Mouse (Mus musculus): ENCODE measurements at regions not wholly inside any gene's neighbourhood (a gene's known extent, or its start where the extent isn't known, plus 50 kb on each side); places are given as distances from the start of the nearest gene placed in this dataset.

- no peak for ATAC-seq (replicated peaks; ENCODE audit: insufficient number of reproducible peaks, low FRiP score, low TSS enrichment, low read depth)
- no peak for DNase-seq (ENCODE audit: low spot score)
- Histone ChIP-seq H3K9ac (replicated peaks; ENCODE audit: low read length) (no peak overlapping the region), H3K36me3 (replicated peaks; ENCODE audit: control insufficient read depth, insufficient read depth, low read depth, low read length) (no peaks in the 10 kb centered on the region), H3K4me1 (ENCODE audit: control insufficient read depth, insufficient read depth, low read length) (peaks cover 2% of the 10 kb centered on the region; the same call in 1 of the 2 replicates), H3K27ac (replicated peaks; ENCODE audit: low read depth, low read length) (no peak overlapping the region), H3K27me3 (ENCODE audit: control insufficient read depth, insufficient read depth, low read length) (no peaks in the 10 kb centered on the region), H3K4me3 (ENCODE audit: low read depth, low read length) (no peak overlapping the region), H3K4me2 (ENCODE audit: low read depth, low read length) (no peak overlapping the region), H3K9me3 (replicated peaks; ENCODE audit: control insufficient read depth, low read length) (no peaks in the 10 kb centered on the region)
- 70% methylated on average over 7 of the region's 7 CpGs for WGBS
Observed at GRCm38 (mm10) chr5:148691486-148691885, 138.9 kb upstream of the Ubl3 start.

DNA sequence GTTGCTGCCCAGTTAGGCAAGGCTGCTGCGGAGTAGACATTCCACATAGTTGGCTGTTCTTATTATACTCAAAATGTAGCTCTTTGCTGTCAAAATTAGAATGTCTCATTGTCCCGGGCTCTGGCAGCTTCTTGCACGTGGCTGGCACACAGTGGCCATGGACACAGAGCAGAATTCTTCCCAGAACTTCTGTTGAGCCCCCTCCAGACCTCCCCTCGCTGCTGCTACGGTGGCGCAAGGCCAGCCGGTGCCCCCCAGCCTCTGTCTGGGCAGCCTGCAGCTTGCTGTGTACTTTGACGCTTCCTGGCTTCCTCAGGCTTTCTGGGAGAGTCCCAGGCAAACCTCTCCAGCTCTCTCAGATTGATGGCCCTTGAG is 138.2 kb upstream of the Ubl3 start:
- ATAC-seq (replicated peaks; ENCODE audit: insufficient number of reproducible peaks, low FRiP score, low TSS enrichment, low read depth) (no peak), DNase-seq (ENCODE audit: low spot score) (no peak)
- H3K9me3 ChIP-seq (replicated peaks; ENCODE audit: control insufficient read depth, low read length): no peaks in the 10 kb centered on the region
- no peak overlapping the region for H3K4me3 ChIP-seq (ENCODE audit: low read depth, low read length)
- H3K27me3 ChIP-seq (ENCODE audit: control insufficient read depth, insufficient read depth, low read length): no peaks in the 10 kb centered on the region
- H3K27ac ChIP-seq (replicated peaks; ENCODE audit: low read depth, low read length): no peak overlapping the region
- no peak overlapping the region for H3K9ac ChIP-seq (replicated peaks; ENCODE audit: low read length)
- H3K4me1 ChIP-seq (ENCODE audit: control insufficient read depth, insufficient read depth, low read length): peaks cover 2% of the 10 kb centered on the region; the same call in 1 of the 2 replicates
- no peak overlapping the region for H3K4me2 ChIP-seq (ENCODE audit: low read depth, low read length)
- WGBS: 64% methylated on average over 8 of the region's 8 CpGs
- H3K36me3 ChIP-seq (replicated peaks; ENCODE audit: control insufficient read depth, insufficient read depth, low read depth, low read length): no peaks in the 10 kb centered on the region

DNA sequence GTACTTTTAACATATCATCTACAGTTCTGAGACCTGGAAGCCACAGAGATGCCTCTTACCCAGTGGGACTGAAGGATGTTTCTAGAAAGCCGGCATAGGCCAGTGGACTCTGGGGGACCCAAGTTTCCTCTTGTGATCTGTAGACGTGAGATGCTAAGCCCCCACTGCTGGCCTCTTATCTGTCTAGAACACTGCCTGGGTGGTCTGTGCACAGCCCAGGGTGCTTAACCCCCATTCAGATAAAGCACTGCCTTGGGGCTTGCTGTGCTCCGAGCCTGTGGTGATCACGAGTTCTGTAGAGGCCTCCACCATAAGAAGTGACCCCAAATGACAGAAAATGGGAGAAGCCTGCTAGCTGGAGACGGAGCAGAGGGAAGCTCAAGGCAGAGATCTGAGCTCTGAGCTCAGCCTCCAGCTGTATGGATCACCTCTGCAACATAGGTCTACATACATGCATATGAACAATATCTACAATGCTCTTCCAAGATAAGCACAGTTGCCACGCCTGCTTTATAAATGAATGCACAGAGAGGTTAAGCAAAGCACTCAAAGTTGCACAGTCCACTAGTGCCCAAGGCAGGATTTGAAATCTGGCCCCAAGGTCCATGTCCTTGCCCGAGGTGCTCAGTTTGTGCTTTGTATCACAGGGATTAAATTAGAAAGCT is 137.7 kb upstream of the Ubl3 start:
- H3K27ac ChIP-seq (replicated peaks; ENCODE audit: low read depth, low read length): no peak overlapping the region
- H3K27me3 ChIP-seq (ENCODE audit: control insufficient read depth, insufficient read depth, low read length): no peaks in the 10 kb centered on the region
- H3K4me2 ChIP-seq (ENCODE audit: low read depth, low read length): no peak overlapping the region
- ATAC-seq (replicated peaks; ENCODE audit: insufficient number of reproducible peaks, low FRiP score, low TSS enrichment, low read depth) (no peak), DNase-seq (ENCODE audit: low spot score) (no peak)
- H3K36me3 ChIP-seq (replicated peaks; ENCODE audit: control insufficient read depth, insufficient read depth, low read depth, low read length): no peaks in the 10 kb centered on the region
- no peaks in the 10 kb centered on the region for H3K9me3 ChIP-seq (replicated peaks; ENCODE audit: control insufficient read depth, low read length)
- H3K4me1 ChIP-seq (ENCODE audit: control insufficient read depth, insufficient read depth, low read length): peaks cover 2% of the 10 kb centered on the region; the same call in 1 of the 2 replicates
- WGBS: 65% methylated on average over 7 of the region's 7 CpGs
- H3K4me3 ChIP-seq (ENCODE audit: low read depth, low read length): no peak overlapping the region
- no peak overlapping the region for H3K9ac ChIP-seq (replicated peaks; ENCODE audit: low read length)

DNA sequence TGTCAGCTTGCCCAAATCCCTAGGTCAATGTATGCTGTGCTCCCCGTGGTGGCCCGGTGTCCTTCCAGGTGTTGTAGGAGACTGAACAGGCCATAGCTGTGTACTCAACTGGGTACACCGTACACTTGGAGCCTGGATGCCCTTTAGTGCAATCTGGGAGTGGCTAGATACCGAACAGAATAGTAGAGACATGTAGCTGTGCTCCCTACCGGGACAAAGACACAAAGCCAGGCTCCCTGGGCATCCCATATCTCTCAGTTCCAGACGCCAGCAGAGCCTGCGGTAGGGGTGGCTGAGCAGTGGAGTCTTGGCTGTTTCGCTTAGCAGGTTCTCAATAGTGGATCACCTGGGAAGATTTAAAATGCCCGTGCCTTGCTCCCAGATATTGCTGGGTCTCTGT is 136.7 kb upstream of the Ubl3 start:
- Histone ChIP-seq H3K36me3 (replicated peaks; ENCODE audit: control insufficient read depth, insufficient read depth, low read depth, low read length) (no peaks in the 10 kb centered on the region), H3K4me2 (ENCODE audit: low read depth, low read length) (no peak overlapping the region), H3K9me3 (replicated peaks; ENCODE audit: control insufficient read depth, low read length) (no peaks in the 10 kb centered on the region), H3K4me3 (ENCODE audit: low read depth, low read length) (no peak overlapping the region), H3K9ac (replicated peaks; ENCODE audit: low read length) (no peak overlapping the region), H3K27me3 (ENCODE audit: control insufficient read depth, insufficient read depth, low read length) (no peaks in the 10 kb centered on the region), H3K4me1 (ENCODE audit: control insufficient read depth, insufficient read depth, low read length) (no peaks in the 10 kb centered on the region), H3K27ac (replicated peaks; ENCODE audit: low read depth, low read length) (no peak overlapping the region)
- DNase-seq (ENCODE audit: low spot score) (no peak), ATAC-seq (replicated peaks; ENCODE audit: insufficient number of reproducible peaks, low FRiP score, low TSS enrichment, low read depth) (no peak)
- 85% methylated on average over 9 of the region's 9 CpGs for WGBS

GRCm38 (mm10) chr5:148688501-148688900 is 135.9 kb upstream of the Ubl3 start:
- no peak overlapping the region for H3K4me2 ChIP-seq (ENCODE audit: low read depth, low read length)
- no peak for ATAC-seq (replicated peaks; ENCODE audit: insufficient number of reproducible peaks, low FRiP score, low TSS enrichment, low read depth)
- DNase-seq (ENCODE audit: low spot score): no peak
- 81% methylated on average over 8 of the region's 8 CpGs for WGBS
- no peaks in the 10 kb centered on the region for H3K36me3 ChIP-seq (replicated peaks; ENCODE audit: control insufficient read depth, insufficient read depth, low read depth, low read length)
- H3K27me3 ChIP-seq (ENCODE audit: control insufficient read depth, insufficient read depth, low read length): no peaks in the 10 kb centered on the region
- H3K4me1 ChIP-seq (ENCODE audit: control insufficient read depth, insufficient read depth, low read length): no peaks in the 10 kb centered on the region
- H3K27ac ChIP-seq (replicated peaks; ENCODE audit: low read depth, low read length): no peak overlapping the region
- no peak overlapping the region for H3K4me3 ChIP-seq (ENCODE audit: low read depth, low read length)
- no peaks in the 10 kb centered on the region for H3K9me3 ChIP-seq (replicated peaks; ENCODE audit: control insufficient read depth, low read length)
- no peak overlapping the region for H3K9ac ChIP-seq (replicated peaks; ENCODE audit: low read length)

GRCm38 (mm10) chr5:148687827-148688226 is 135.2 kb upstream of the Ubl3 start:
- WGBS: 61% methylated on average over 3 of the region's 3 CpGs
- H3K27ac ChIP-seq (replicated peaks; ENCODE audit: low read depth, low read length): no peak overlapping the region
- no peaks in the 10 kb centered on the region for H3K27me3 ChIP-seq (ENCODE audit: control insufficient read depth, insufficient read depth, low read length)
- DNase-seq (ENCODE audit: low spot score): no peak
- H3K9ac ChIP-seq (replicated peaks; ENCODE audit: low read length): no peak overlapping the region
- no peak for ATAC-seq (replicated peaks; ENCODE audit: insufficient number of reproducible peaks, low FRiP score, low TSS enrichment, low read depth)
- H3K4me3 ChIP-seq (ENCODE audit: low read depth, low read length): no peak overlapping the region
- H3K4me1 ChIP-seq (ENCODE audit: control insufficient read depth, insufficient read depth, low read length): no peaks in the 10 kb centered on the region
- no peak overlapping the region for H3K4me2 ChIP-seq (ENCODE audit: low read depth, low read length)
- H3K36me3 ChIP-seq (replicated peaks; ENCODE audit: control insufficient read depth, insufficient read depth, low read depth, low read length): no peaks in the 10 kb centered on the region
- no peaks in the 10 kb centered on the region for H3K9me3 ChIP-seq (replicated peaks; ENCODE audit: control insufficient read depth, low read length)

DNA sequence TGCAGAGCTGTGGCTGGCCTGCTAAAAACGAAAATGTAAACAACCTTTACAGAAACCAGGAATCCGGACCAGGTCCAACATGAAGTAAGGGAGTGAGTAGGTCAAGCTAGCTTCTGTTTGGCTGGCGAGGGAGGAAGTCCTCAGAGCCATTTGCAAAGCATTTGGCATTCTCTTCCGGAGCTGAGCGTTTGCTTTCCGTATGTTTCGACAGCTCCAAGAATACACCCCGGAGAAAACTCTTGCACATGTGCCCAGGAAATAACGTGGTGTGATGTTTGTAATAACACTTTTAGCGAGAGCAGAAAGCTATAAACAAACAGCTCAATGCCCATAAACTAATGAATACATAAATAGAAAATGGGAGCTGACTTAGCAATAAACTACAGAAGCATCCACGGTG is 131.6 kb upstream of the Ubl3 start:
- H3K27me3 ChIP-seq (ENCODE audit: control insufficient read depth, insufficient read depth, low read length): no peaks in the 10 kb centered on the region
- no peak overlapping the region for H3K4me3 ChIP-seq (ENCODE audit: low read depth, low read length)
- H3K4me1 ChIP-seq (ENCODE audit: control insufficient read depth, insufficient read depth, low read length): no peaks in the 10 kb centered on the region
- WGBS: 78% methylated on average over 11 of the region's 11 CpGs
- H3K36me3 ChIP-seq (replicated peaks; ENCODE audit: control insufficient read depth, insufficient read depth, low read depth, low read length): no peaks in the 10 kb centered on the region
- ATAC-seq (replicated peaks; ENCODE audit: insufficient number of reproducible peaks, low FRiP score, low TSS enrichment, low read depth) (no peak), DNase-seq (ENCODE audit: low spot score) (no peak)
- H3K9ac ChIP-seq (replicated peaks; ENCODE audit: low read length): no peak overlapping the region
- H3K27ac ChIP-seq (replicated peaks; ENCODE audit: low read depth, low read length): no peak overlapping the region
- H3K9me3 ChIP-seq (replicated peaks; ENCODE audit: control insufficient read depth, low read length): no peaks in the 10 kb centered on the region
- no peak overlapping the region for H3K4me2 ChIP-seq (ENCODE audit: low read depth, low read length)

GRCm38 (mm10) chr5:148682553-148682952 is 130.0 kb upstream of the Ubl3 start:
- H3K9ac ChIP-seq (replicated peaks; ENCODE audit: low read length): no peak overlapping the region
- H3K36me3 ChIP-seq (replicated peaks; ENCODE audit: control insufficient read depth, insufficient read depth, low read depth, low read length): no peaks in the 10 kb centered on the region
- no peaks in the 10 kb centered on the region for H3K4me1 ChIP-seq (ENCODE audit: control insufficient read depth, insufficient read depth, low read length)
- no peaks in the 10 kb centered on the region for H3K9me3 ChIP-seq (replicated peaks; ENCODE audit: control insufficient read depth, low read length)
- WGBS: 95% methylated on average over 6 of the region's 6 CpGs
- ATAC-seq (replicated peaks; ENCODE audit: insufficient number of reproducible peaks, low FRiP score, low TSS enrichment, low read depth) (no peak), DNase-seq (ENCODE audit: low spot score) (no peak)
- H3K4me3 ChIP-seq (ENCODE audit: low read depth, low read length): no peak overlapping the region
- no peaks in the 10 kb centered on the region for H3K27me3 ChIP-seq (ENCODE audit: control insufficient read depth, insufficient read depth, low read length)
- H3K4me2 ChIP-seq (ENCODE audit: low read depth, low read length): no peak overlapping the region
- no peak overlapping the region for H3K27ac ChIP-seq (replicated peaks; ENCODE audit: low read depth, low read length)
